Mouse (Mus musculus) MEL (cell line): Measurements from ENCODE around the gene Reg4.

Source experiments
- BHLHE40 ChIP-seq: IDR thresholded peaks from 2 replicates; pipeline ENCODE4 v1.6.1; 2012; ENCODE audit warnings: low read depth, mild to moderate bottlenecking, inconsistent platforms, low read length, improper control_type of control experiment, borderline replicate concordance
- CTCF ChIP-seq, 3 experiments: IDR thresholded peaks in 2 of 3; conservative IDR thresholded peaks in 1 of 3; 2 replicates each; pipeline ENCODE4 v1.5.1; 2011 to 2012; ENCODE audit warnings: low read length in 3 of 3, low read depth in 2 of 3, mild to moderate bottlenecking in 2 of 3, improper control_type of control experiment in 1 of 3, inconsistent platforms in 1 of 3, mixed read lengths in 1 of 3, moderate library complexity in 1 of 3; ENCODE audit not compliant: control insufficient read depth in 1 of 3, insufficient read depth in 1 of 3, poor library complexity in 1 of 3, severe bottlenecking in 1 of 3
- GATA1 ChIP-seq: IDR thresholded peaks from 2 replicates; pipeline ENCODE4 v1.6.1; 2011; ENCODE audit warnings: low read depth, low read length, improper control_type of control experiment
- JUND ChIP-seq: IDR thresholded peaks from 2 replicates; pipeline ENCODE4 v1.6.1; 2011; ENCODE audit warnings: low read depth, mild to moderate bottlenecking, improper control_type of control experiment, low read length
- MAX ChIP-seq: IDR thresholded peaks from 2 replicates; pipeline ENCODE4 v1.6.1; 2011; ENCODE audit warnings: low read length, improper control_type of control experiment
- MAZ ChIP-seq: IDR thresholded peaks from 2 replicates; pipeline ENCODE4 v1.6.1; 2012; ENCODE audit warnings: low read depth, mild to moderate bottlenecking, inconsistent platforms, low read length, improper control_type of control experiment
- POLR2A ChIP-seq, 2 experiments: IDR thresholded peaks; 2 replicates each; pipeline ENCODE4 v1.6.1; 2011 to 2012; ENCODE audit warnings: low read length in 2 of 2, mild to moderate bottlenecking in 2 of 2, control low read depth in 1 of 2, improper control_type of control experiment in 1 of 2, low read depth in 1 of 2, moderate library complexity in 1 of 2; ENCODE audit not compliant: control insufficient read depth in 1 of 2, insufficient read depth in 1 of 2, poor library complexity in 1 of 2
- SMC3 ChIP-seq: IDR thresholded peaks from 2 replicates; pipeline ENCODE4 v1.6.1; 2011; ENCODE audit warnings: low read depth, low read length, improper control_type of control experiment
- TAL1 ChIP-seq: IDR thresholded peaks from 2 replicates; pipeline ENCODE4 v1.6.1; 2012; ENCODE audit warnings: mild to moderate bottlenecking, inconsistent platforms, low read length, moderate library complexity, mixed read lengths
- USF1 ChIP-seq: IDR thresholded peaks from 2 replicates; pipeline ENCODE4 v1.6.1; 2014; ENCODE audit warnings: low read depth, mild to moderate bottlenecking, inconsistent platforms, low read length, improper control_type of control experiment, moderate library complexity
- USF2 ChIP-seq, 2 experiments: IDR thresholded peaks; 2 replicates each; pipeline ENCODE4 v1.6.1; 2011 to 2012; ENCODE audit warnings: improper control_type of control experiment in 2 of 2, low read length in 2 of 2, borderline replicate concordance in 1 of 2, inconsistent platforms in 1 of 2, low read depth in 1 of 2, mild to moderate bottlenecking in 1 of 2; ENCODE audit not compliant: insufficient read depth in 1 of 2

GRCm38 (mm10) chr3:98280933-98281678 lies 59.1 kb downstream of the Reg4 start:
- TF ChIP-seq JUND (no peak), USF1 (no peak), POLR2A (IDR thresholded peaks at IDR 0.05; ENCODE audit: control insufficient read depth in 1 of 2, insufficient read depth in 1 of 2, low read depth in 1 of 2, low read length in 2 of 2, poor library complexity in 1 of 2) (no peak), CTCF (IDR thresholded peaks at IDR 0.05 in 2 of 3, conservative IDR thresholded peaks at IDR 0.05 in 1 of 3; ENCODE audit: control insufficient read depth in 1 of 3, insufficient read depth in 1 of 3, low read depth in 2 of 3, low read length in 3 of 3, poor library complexity in 1 of 3, severe bottlenecking in 1 of 3) (peak; percentile 87 to 96 (median 93)), MAX (peak; percentile 58; the same call in 1 of the 2 replicates), GATA1 (no peak), TAL1 (no peak), SMC3 (peak; percentile 64), USF2 (IDR thresholded peaks at IDR 0.05; ENCODE audit: borderline replicate concordance in 1 of 2, insufficient read depth in 1 of 2, low read depth in 1 of 2, low read length in 2 of 2) (no peak), MAZ (no peak), BHLHE40 (no peak)
